Mouse (Mus musculus) brain, embryonic 14.5 days (tissue): Measurements from ENCODE around the gene Med19.

Experiments used
- CTCF ChIP-seq: fragments of 200-500 bp; IDR thresholded peaks from 2 replicates; pipeline ENCODE4 v1.5.1; 2012; ENCODE audit warnings: inconsistent platforms, mild to moderate bottlenecking, moderate library complexity, borderline replicate concordance; ENCODE audit not compliant: insufficient read depth, insufficient read length; ENCODE audit errors: extremely low read depth
- POLR2A ChIP-seq: fragments of 200-500 bp; IDR thresholded peaks from 2 replicates; pipeline ENCODE4 v1.6.1; 2012; ENCODE audit warnings: mild to moderate bottlenecking, inconsistent platforms, borderline replicate concordance; ENCODE audit not compliant: poor library complexity, insufficient read depth, insufficient read length, severe bottlenecking; ENCODE audit errors: extremely low read depth

GRCm38 (mm10) chr2:84649674-84650073, 28.5 kb upstream of the Med19 start:
- TF ChIP-seq CTCF, result no peak
- TF ChIP-seq POLR2A, result no peak
